Mouse (Mus musculus): ENCODE measurements at regions not wholly inside any gene's neighbourhood (a gene's known extent, or its start where the extent isn't known, plus 50 kb on each side); places are given as distances from the start of the nearest gene placed in this dataset.

DNA sequence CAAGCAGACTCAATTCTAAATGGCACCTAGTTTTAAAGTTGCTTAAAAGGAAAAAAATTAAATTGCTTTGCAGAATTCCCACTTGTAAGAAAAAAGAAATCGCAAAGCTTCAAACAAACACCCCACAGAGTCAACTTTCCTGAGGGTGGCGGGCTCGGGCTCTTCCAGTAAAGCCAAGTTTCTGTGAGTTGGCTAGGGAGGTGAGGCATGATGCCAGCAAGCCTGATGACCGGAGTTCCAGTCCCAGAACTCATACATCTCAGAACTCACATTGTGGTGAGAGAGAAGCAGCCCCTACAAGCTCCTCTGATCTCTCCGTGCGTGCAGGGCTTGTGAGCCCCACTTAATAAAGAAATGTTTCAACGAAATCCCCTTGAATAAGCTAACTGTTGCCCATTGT lies 328.7 kb upstream of the Gm5148 start:
- H3K79me2 ChIP-seq (ENCODE audit: control insufficient read depth, insufficient read depth): no peaks in the 10 kb centered on the region
- H3K4me3 ChIP-seq: no peak overlapping the region
- TF ChIP-seq USF1 (IDR thresholded peaks at IDR 0.05; ENCODE audit: low read depth) (no peak), E2F4 (IDR thresholded peaks at IDR 0.05; ENCODE audit: insufficient read depth) (no peak), MAX (IDR thresholded peaks at IDR 0.05; ENCODE audit: low read depth) (no peak), MYOD1 (IDR thresholded peaks at IDR 0.05; ENCODE audit: control insufficient read depth in 1 of 3, insufficient read length in 2 of 3, low read depth in 2 of 3) (no peak)
- no peak overlapping the region for H3K4me2 ChIP-seq (ENCODE audit: low read depth)
- no peak overlapping the region for H3ac ChIP-seq (ENCODE audit: control insufficient read depth, insufficient read length)
- no peaks in the 10 kb centered on the region for H3K36me3 ChIP-seq (ENCODE audit: control insufficient read depth, insufficient read depth)
- H3K27me3 ChIP-seq (ENCODE audit: control insufficient read depth, insufficient read depth, insufficient read length): no peaks in the 10 kb centered on the region

DNA sequence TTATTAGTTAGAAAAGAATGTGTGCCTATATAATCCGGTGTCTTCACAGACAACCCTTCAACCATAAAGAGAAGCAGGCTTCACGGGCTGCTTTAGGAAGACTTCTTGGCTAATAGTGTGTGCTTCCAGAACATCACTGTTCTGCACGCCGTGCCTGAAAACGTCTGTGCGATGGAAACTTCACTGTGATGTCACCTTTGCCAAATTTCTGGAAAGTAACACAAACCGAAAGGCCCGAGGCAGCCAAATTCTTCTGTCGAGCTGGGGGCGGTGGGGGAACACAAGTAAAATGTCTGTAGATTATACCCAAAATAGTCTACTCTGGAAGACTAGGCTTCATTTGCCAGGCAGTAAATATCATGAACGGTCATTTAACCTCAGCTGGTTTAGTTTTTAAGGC lies 327.5 kb upstream of the Gm5148 start:
- H3K4me2 ChIP-seq (ENCODE audit: low read depth): no peak overlapping the region
- H3K27me3 ChIP-seq (ENCODE audit: control insufficient read depth, insufficient read depth, insufficient read length): no peaks in the 10 kb centered on the region
- no peaks in the 10 kb centered on the region for H3K79me2 ChIP-seq (ENCODE audit: control insufficient read depth, insufficient read depth)
- TF ChIP-seq REST (IDR thresholded peaks at IDR 0.05; ENCODE audit: insufficient read depth, insufficient read length): no peak
- no peak for TF ChIP-seq SRF (IDR thresholded peaks at IDR 0.05; ENCODE audit: control insufficient read depth, insufficient read length, low read depth)
- no peak for TF ChIP-seq E2F4 (IDR thresholded peaks at IDR 0.05; ENCODE audit: insufficient read depth)
- TF ChIP-seq TCF12 (IDR thresholded peaks at IDR 0.05; ENCODE audit: insufficient read depth, poor library complexity, severe bottlenecking): no peak
- no peak overlapping the region for H3ac ChIP-seq (ENCODE audit: control insufficient read depth, insufficient read length)
- H3K36me3 ChIP-seq (ENCODE audit: control insufficient read depth, insufficient read depth): no peaks in the 10 kb centered on the region
- no peak overlapping the region for H3K4me3 ChIP-seq

GRCm38 (mm10) chr3:38050856-38051255 lies 326.6 kb upstream of the Gm5148 start:
- no peak overlapping the region for H3K4me3 ChIP-seq
- TF ChIP-seq MAX (IDR thresholded peaks at IDR 0.05; ENCODE audit: low read depth) (no peak), REST (IDR thresholded peaks at IDR 0.05; ENCODE audit: insufficient read depth, insufficient read length) (no peak), POLR2A (IDR thresholded peaks at IDR 0.05; ENCODE audit: insufficient read length, low read depth) (no peak), CEBPB (IDR thresholded peaks at IDR 0.05; ENCODE audit: insufficient read depth, poor library complexity, severe bottlenecking) (no peak), MYOD1 (IDR thresholded peaks at IDR 0.05; ENCODE audit: control insufficient read depth in 1 of 3, insufficient read length in 2 of 3, low read depth in 2 of 3) (no peak)
- no peak overlapping the region for H3ac ChIP-seq (ENCODE audit: control insufficient read depth, insufficient read length)
- H3K79me2 ChIP-seq (ENCODE audit: control insufficient read depth, insufficient read depth): no peaks in the 10 kb centered on the region
- H3K27me3 ChIP-seq (ENCODE audit: control insufficient read depth, insufficient read depth, insufficient read length): no peaks in the 10 kb centered on the region
- no peaks in the 10 kb centered on the region for H3K36me3 ChIP-seq (ENCODE audit: control insufficient read depth, insufficient read depth)
- no peak overlapping the region for H3K4me2 ChIP-seq (ENCODE audit: low read depth)

DNA sequence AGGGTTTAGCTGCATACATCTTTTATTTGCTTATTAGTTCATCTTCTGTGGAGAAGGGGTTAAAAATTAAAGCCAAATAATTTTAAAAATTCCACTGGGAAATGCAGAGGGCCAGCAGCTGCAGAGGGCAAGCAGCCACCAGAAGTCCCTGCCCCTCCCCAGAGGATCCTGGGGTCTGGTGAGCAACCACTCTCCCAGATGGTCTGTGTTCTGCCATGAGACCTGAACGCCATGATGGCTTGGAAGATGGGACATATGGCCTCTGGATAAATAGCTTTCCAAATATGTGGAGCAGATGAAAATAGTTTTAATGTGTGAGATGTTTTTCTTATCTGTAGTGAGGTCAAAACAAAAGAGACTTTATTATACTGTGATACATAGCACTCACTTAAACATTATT lies 326.1 kb upstream of the Gm5148 start:
- H3K4me3 ChIP-seq: no peak overlapping the region
- TF ChIP-seq MYOG (IDR thresholded peaks at IDR 0.05; ENCODE audit: control insufficient read depth in 1 of 3, insufficient read depth in 1 of 3, insufficient read length in 2 of 3, low read depth in 2 of 3) (peak in 2 of 3 experiments; percentile 27 to 79), MYOD1 (IDR thresholded peaks at IDR 0.05; ENCODE audit: control insufficient read depth in 1 of 3, insufficient read length in 2 of 3, low read depth in 2 of 3) (peak in 1 of 3 experiments; percentile 53), TCF12 (IDR thresholded peaks at IDR 0.05; ENCODE audit: insufficient read depth, poor library complexity, severe bottlenecking) (peak; percentile 13), MAX (IDR thresholded peaks at IDR 0.05; ENCODE audit: low read depth) (no peak), SRF (IDR thresholded peaks at IDR 0.05; ENCODE audit: control insufficient read depth, insufficient read length, low read depth) (no peak)
- no peak overlapping the region for H3K4me2 ChIP-seq (ENCODE audit: low read depth)
- no peak overlapping the region for H3ac ChIP-seq (ENCODE audit: control insufficient read depth, insufficient read length)
- H3K27me3 ChIP-seq (ENCODE audit: control insufficient read depth, insufficient read depth, insufficient read length): no peaks in the 10 kb centered on the region
- H3K79me2 ChIP-seq (ENCODE audit: control insufficient read depth, insufficient read depth): no peaks in the 10 kb centered on the region
- no peaks in the 10 kb centered on the region for H3K36me3 ChIP-seq (ENCODE audit: control insufficient read depth, insufficient read depth)

DNA sequence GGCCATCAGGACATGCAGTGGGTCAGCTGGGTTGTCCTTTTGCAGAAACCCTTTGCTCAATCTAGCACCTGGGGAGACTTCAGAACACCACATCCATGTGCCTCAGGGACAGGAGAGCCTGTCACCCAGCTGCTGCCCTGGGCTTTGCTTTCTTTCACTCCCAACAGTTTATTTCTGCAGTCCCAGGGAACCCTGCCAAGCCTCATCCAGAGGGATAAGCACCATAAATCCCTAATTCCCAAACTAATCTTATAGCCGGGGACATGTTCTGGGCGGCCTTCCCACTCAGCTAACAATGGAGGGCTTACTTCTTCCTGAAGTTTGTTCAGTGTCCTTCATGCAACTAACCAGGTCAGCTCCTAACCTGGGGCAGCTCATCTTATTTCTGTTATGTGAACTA lies 325.0 kb upstream of the Gm5148 start:
- Histone ChIP-seq H3K4me3 (no peak overlapping the region), H3K79me2 (ENCODE audit: control insufficient read depth, insufficient read depth) (no peaks in the 10 kb centered on the region), H3K36me3 (ENCODE audit: control insufficient read depth, insufficient read depth) (no peaks in the 10 kb centered on the region), H3K27me3 (ENCODE audit: control insufficient read depth, insufficient read depth, insufficient read length) (no peaks in the 10 kb centered on the region), H3K4me2 (ENCODE audit: low read depth) (no peak overlapping the region), H3ac (ENCODE audit: control insufficient read depth, insufficient read length) (no peak overlapping the region)
- TF ChIP-seq USF1 (IDR thresholded peaks at IDR 0.05; ENCODE audit: low read depth) (no peak), REST (IDR thresholded peaks at IDR 0.05; ENCODE audit: insufficient read depth, insufficient read length) (no peak), POLR2A (IDR thresholded peaks at IDR 0.05; ENCODE audit: insufficient read length, low read depth) (no peak), TCF3 (IDR thresholded peaks at IDR 0.05; ENCODE audit: insufficient read length, low read depth) (no peak), CEBPB (IDR thresholded peaks at IDR 0.05; ENCODE audit: insufficient read depth, poor library complexity, severe bottlenecking) (no peak), MYOD1 (IDR thresholded peaks at IDR 0.05; ENCODE audit: control insufficient read depth in 1 of 3, insufficient read length in 2 of 3, low read depth in 2 of 3) (no peak), MYOG (IDR thresholded peaks at IDR 0.05; ENCODE audit: control insufficient read depth in 1 of 3, insufficient read depth in 1 of 3, insufficient read length in 2 of 3, low read depth in 2 of 3) (no peak), SRF (IDR thresholded peaks at IDR 0.05; ENCODE audit: control insufficient read depth, insufficient read length, low read depth) (no peak)

- no peak overlapping the region for H3ac ChIP-seq (ENCODE audit: control insufficient read depth, insufficient read length)
- no peak overlapping the region for H3K4me3 ChIP-seq
- H3K79me2 ChIP-seq (ENCODE audit: control insufficient read depth, insufficient read depth): no peaks in the 10 kb centered on the region
- no peaks in the 10 kb centered on the region for H3K27me3 ChIP-seq (ENCODE audit: control insufficient read depth, insufficient read depth, insufficient read length)
- TF ChIP-seq SRF (IDR thresholded peaks at IDR 0.05; ENCODE audit: control insufficient read depth, insufficient read length, low read depth): no peak
- TF ChIP-seq TCF3 (IDR thresholded peaks at IDR 0.05; ENCODE audit: insufficient read length, low read depth): no peak
- no peak for TF ChIP-seq REST (IDR thresholded peaks at IDR 0.05; ENCODE audit: insufficient read depth, insufficient read length)
- TF ChIP-seq USF1 (IDR thresholded peaks at IDR 0.05; ENCODE audit: low read depth): no peak
- no peak for TF ChIP-seq MYOD1 (IDR thresholded peaks at IDR 0.05; ENCODE audit: control insufficient read depth in 1 of 3, insufficient read length in 2 of 3, low read depth in 2 of 3)
- TF ChIP-seq TCF12 (IDR thresholded peaks at IDR 0.05; ENCODE audit: insufficient read depth, poor library complexity, severe bottlenecking): no peak
- no peak for TF ChIP-seq POLR2A (IDR thresholded peaks at IDR 0.05; ENCODE audit: insufficient read length, low read depth)
- TF ChIP-seq CEBPB (IDR thresholded peaks at IDR 0.05; ENCODE audit: insufficient read depth, poor library complexity, severe bottlenecking): no peak
- H3K4me2 ChIP-seq (ENCODE audit: low read depth): no peak overlapping the region
- H3K36me3 ChIP-seq (ENCODE audit: control insufficient read depth, insufficient read depth): no peaks in the 10 kb centered on the region
Observed at GRCm38 (mm10) chr3:38047445-38047844, 323.2 kb upstream of the Gm5148 start.

Measured in myocyte (in vitro differentiated cells).